Mouse (Mus musculus): ENCODE results near the gene Uts2r.

The Uts2r gene

DNA sequence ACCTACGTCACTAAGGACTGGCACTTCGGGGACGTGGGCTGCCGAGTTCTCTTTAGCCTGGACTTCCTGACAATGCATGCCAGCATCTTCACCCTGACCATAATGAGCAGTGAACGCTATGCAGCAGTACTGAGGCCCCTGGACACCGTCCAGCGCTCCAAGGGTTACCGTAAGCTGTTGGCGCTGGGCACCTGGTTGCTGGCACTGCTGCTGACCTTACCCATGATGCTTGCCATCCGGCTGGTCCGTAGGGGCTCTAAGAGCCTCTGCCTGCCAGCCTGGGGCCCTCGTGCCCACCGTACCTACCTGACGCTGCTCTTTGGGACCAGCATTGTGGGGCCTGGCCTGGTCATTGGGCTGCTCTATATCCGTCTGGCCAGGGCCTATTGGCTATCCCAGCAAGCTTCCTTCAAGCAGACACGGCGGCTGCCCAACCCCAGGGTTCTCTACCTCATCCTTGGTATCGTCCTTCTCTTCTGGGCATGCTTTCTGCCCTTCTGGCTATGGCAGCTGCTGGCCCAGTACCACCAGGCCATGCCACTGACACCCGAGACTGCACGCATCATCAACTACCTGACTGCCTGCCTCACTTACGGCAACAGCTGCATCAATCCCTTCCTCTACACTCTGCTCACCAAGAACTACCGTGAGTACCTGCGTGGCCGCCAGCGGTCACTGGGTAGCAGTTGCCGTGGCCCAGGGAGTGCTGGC lies 720 bp downstream of the Uts2r start:
- DNase-seq (ENCODE audit: low read depth, low spot score) = peak; percentile 92

DNA sequence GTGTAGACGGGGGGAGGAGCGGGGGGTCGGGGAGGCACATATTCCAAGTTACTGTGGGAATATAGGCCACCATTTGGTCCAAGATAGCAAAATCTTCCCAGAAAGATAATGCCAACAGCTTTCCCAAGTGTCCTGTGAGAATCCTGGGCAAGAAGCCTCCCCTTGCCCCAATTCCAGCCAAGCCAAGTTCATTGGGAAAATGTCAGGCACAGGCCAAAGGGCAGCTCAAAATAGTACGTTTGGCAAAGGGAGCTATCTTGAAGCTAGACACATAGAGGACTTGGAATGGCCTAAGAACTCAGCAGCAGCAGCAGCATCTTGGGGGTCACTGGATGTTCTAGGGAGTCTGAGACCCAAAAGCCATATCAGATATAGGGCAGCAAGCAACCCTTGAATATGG lies 3.7 kb downstream of the Uts2r start:
- DNase-seq (ENCODE audit: low read depth, low spot score) = peak; percentile 49

GRCm38 (mm10) chr11:121173203-121173602 lies 13.1 kb downstream of the Uts2r start:
- peak; percentile 37 for DNase-seq (ENCODE audit: low read depth, low spot score)

- no peak for DNase-seq (ENCODE audit: low read depth, low spot score)
Observed at GRCm38 (mm10) chr11:121174234-121174633, 14.2 kb downstream of the Uts2r start.

DNA sequence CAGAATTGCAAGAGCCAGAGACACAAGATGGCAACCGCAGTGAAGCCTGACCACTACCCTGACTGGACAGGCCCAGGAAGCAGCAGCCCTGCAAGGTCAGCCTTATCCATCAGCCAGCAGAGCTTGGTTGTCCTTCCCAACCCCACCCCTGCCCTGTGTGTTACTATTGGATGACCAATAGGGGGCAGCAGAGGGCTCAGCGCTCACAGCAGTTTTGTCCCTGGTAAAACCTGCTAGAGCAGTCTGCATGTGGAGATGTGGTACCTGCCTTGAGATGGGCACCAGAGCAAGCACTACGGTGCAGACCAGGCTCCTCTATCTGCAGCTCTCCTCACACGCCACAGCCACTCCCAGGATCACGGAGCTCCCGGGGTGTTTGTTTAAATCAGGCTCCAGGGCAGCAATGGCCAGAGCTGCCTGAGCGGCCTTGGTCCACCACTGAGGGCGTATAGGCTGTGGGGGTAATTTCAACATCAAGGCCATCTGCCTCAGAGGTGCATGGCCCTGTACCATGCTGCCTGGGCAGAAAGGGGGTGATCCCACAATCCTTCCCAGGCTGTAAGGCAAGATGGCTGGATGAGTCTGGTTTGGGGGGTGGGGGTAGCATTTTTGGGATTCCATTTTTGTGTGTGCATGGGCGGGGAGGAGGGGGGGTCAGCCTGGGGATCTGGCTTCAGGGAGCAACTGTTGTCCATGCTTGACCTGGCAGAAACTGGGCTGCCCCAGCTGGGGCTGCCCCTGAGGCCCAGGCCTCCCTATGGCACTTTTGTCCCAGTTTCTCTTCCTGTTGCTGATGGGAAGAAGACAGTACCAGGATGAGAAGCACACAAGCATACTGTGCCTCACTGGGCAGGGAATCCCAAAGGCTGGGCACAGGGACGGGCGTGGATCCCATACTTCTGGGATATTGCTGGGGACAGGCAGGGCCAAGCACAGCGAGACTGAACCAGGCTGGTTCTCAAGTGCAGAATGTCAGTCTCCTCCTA lies 16.5 kb downstream of the Uts2r start:
- no peak for DNase-seq (ENCODE audit: low read depth, low spot score)

GRCm38 (mm10) chr11:121189681-121190080 lies 29.6 kb downstream of the Uts2r start:
- no peak for DNase-seq (ENCODE audit: low read depth, low spot score)

DNA sequence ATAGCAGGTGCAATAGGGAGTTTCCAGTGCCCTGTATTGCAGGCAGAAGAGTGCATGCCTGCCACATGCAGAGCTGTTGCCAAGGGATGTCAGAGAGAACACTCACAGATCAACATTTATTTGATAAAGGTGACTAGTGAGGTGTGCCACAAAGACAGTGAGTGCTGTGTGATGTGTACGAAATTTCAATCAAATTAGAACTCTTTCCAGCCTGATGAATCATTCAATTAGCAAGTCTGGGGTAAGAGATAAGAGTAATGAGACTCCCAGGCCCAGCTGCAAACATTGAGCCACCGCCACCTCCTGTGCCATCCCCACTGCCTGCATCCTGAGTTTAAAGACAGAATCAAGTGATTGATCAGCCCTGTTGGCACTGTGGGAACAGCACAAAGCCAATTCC lies 32.7 kb downstream of the Uts2r start:
- DNase-seq (ENCODE audit: low read depth, low spot score) = no peak

- DNase-seq (ENCODE audit: low read depth, low spot score) = no peak
Observed at GRCm38 (mm10) chr11:121193415-121193814, 33.3 kb downstream of the Uts2r start.

DNA sequence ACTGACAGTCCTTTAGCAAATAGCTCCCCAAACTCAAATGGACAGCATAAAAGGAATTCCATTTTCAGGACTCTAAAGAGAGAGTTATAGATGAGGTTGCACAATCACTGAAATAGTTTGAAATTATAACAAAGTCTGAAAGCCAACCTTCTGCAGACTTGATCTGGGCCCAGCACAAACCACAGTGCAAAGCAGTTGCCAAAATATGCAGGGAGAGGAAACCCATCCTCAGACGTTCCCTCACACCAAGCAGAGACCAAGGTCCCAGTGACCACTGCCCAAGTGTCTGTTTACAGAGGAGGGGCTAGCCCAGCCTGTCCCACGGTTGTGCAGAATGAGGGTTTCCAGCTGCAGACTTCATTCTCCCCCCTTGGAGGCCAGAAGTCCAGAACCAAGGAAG lies 38.6 kb downstream of the Uts2r start:
- no peak for DNase-seq (ENCODE audit: low read depth, low spot score)

DNA sequence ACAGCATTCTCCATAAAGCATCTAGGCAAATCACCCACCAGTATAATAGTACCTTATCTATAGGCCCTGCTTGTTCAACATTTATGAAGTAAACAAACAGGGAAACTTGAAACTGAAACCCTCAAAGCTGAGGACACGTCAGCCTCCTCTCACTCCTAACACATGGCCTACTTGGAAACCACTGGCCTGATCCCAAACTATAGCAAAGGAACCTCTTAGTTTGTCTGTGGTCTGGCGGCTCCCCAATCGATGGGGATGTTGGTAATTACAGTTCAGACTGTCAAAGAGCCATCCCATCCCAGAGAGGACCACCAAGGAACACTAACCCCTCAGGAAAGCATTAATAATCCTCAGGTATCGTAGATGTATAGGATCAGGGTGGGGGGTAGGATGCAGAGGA lies 39.8 kb downstream of the Uts2r start:
- DNase-seq (ENCODE audit: low read depth, low spot score) = no peak

GRCm38 (mm10) chr11:121200781-121201180 lies 40.7 kb downstream of the Uts2r start:
- DNase-seq (ENCODE audit: low read depth, low spot score) = no peak

DNA sequence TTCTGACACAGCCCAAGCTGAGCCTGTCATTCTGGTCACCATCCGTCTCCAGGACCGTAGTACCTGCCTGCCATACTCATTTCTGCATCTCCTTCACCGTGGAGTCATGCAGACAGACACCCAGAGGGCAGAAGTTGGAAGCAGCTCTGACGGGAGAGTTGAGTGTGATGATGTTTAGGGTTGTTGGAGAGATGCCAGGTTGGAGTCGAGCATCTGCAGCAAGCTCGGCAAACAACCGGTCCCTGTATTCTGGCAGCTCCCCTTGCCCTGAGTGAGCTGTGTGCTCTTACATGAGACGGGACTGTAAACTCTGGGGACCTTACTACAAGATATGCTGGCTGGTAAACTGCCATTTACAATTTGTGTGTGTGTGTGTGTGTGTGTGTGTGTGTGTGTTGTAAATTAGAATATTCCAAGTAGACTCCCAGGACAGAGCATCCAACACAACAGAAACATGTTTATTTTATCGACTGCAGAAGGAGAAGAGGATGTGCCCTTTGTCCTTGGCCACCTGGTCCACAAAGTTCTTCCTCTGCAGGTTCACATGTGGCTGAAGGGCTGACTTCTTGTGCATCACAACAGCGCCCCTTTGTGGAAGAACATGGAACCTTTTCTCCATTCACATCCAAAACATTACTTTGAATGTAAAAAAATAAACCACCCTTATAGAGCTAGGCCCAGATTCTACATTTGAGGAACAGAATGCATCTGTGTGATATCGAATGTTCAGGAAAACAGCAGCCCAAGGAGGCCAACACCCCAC lies 41.5 kb downstream of the Uts2r start:
- peak; percentile 51 for DNase-seq (ENCODE audit: low read depth, low spot score)

DNA sequence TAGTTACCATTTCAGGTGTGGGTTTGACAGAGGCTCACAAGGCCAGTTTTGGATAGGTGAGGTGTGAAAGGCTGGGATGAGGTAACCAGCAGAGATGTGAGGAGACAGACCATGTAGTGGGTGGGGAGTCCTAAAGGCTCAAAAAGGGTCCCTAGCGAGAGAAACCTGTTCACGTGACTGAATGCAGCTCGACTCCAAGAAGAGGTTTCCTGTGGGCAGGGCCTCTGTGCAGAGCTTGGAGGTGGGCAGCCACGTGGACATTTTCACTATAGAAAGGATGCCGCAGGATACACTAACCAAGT lies 43.7 kb downstream of the Uts2r start:
- no peak for DNase-seq (ENCODE audit: low read depth, low spot score)

- peak; percentile 95 for DNase-seq (ENCODE audit: low read depth, low spot score)
Observed at GRCm38 (mm10) chr11:121204161-121205006, 44.3 kb downstream of the Uts2r start, which contains the start of the genes Hexdc and Ogfod3. Gene Hexdc (plus strand): TSS chr11:121204433. Gene Ogfod3 (minus strand): TSS chr11:121204711.

Measured in skeletal muscle tissue, adult 2 months (tissue).